7 mouse cellular contexts compared by ENCODE assay signal in the genomic region with DNA sequence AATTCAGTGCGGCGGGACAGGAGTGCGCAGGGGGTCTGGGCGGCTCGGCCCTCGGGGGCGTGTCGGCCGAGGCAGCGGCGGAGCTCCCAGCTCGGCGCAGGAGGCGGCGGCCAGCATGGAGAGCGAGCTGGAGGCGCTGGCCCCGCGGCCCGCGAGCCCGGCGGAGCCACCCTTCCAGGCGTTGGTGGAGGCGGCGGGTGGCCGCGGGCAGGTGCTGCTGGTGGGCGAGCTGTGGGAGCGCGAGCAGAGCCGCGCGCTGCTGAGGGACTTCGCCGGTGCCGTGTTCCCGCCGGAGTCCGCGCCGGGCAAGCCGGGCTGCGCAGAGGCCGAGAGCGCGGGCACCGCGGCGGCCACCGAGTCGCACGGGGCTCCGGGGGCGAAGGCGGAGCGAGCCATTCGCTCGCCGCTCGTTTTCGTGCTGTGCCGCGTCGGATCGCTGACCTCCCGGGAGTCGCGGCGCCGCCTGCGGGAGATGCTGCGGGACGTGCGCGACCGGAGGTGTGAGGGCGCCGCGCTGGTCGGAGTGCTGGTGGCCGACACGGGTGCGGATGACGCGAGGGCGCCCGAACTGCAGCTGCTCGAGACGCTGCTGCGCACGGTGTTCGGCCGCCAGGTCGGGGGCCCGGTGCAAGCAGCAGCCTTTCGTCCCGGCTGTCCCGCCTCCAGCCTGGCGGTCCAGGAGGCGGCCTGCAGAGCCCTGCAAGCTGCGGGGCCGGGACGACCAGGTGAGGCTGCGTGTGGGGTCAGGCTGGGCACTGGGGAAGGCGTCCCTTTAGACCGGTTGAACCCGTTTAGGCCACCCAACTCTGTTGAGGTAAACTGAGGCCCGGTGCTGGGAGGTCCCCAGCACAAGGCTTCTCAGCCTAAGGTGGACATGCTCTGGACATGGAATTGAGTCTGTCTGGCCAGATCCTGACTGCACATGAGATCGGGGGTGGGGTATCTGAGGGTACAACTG. TPM values are rescaled to one million over a fixed set of nuclear protein-coding genes. Genes with fewer than 3 reads are reported as not detected.
DNase-seq lines count a peak whose midpoint lies in the region; ATAC-seq lines count a peak whose summit lies in the region.

Gene 2810459M11Rik (plus strand): TSS at position 16 of the 958 bp plus-strand sequence.

- DNase-seq in ovary, postnatal 36 days (ENCODE audit: low spot score) = peak; percentile 43
- no peak for DNase-seq in ovary, adult 18-20 months (ENCODE audit: low spot score)
- DNase-seq in cerebellum, postnatal 14 days = peak; percentile 33 to 48
- peak; percentile 36 for DNase-seq in kidney, postnatal 14 days
- peak; percentile 36 for DNase-seq in lung, postnatal 10 days
- peak; percentile 53 for DNase-seq in right cerebral cortex, postnatal 14 days

- ATAC-seq in granulocyte monocyte progenitor cell, adult 5-6 weeks (replicated peaks; ENCODE audit: poor library complexity, severe bottlenecking) = peak; percentile 63

RNA-seq across cellular contexts. Expression of gene 2810459M11Rik, which starts in this region (rescaled TPM):
- not detected in 2 replicates for total RNA-seq in granulocyte monocyte progenitor cell, adult 5-6 weeks (2014; fragmentation: Nextera tagmentation)
- not detected in 2 replicates for total RNA-seq in granulocyte monocyte progenitor cell, adult 5-6 weeks (2017)

Comparison
In these comparisons a context has a peak if more than half of its experiments do, and no peak if none do; other contexts are left out.
1. Peak in ATAC-seq in granulocyte monocyte progenitor cell, adult 5-6 weeks; RNA of the gene not detected or under 1 TPM.